Mouse (Mus musculus) small intestine, adult 2 months (tissue): ENCODE results near the gene Usp2.

Source experiments
- CTCF ChIP-seq: fragments of 200-500 bp; IDR thresholded peaks from 2 replicates; pipeline ENCODE4 v1.5.1; 2012; ENCODE audit warnings: low read depth, mild to moderate bottlenecking, control low read depth, inconsistent platforms, low read length, moderate library complexity, mixed read lengths; ENCODE audit not compliant: insufficient replicate concordance, insufficient read length; ENCODE audit errors: extremely low read depth
- POLR2A ChIP-seq: fragments of 200-500 bp; IDR thresholded peaks from 2 replicates; pipeline ENCODE4 v1.6.1; 2012; ENCODE audit warnings: low read depth, mild to moderate bottlenecking, control low read depth, inconsistent platforms, low read length, moderate library complexity

- no peak for TF ChIP-seq POLR2A
- TF ChIP-seq CTCF = no peak
Observed at GRCm38 (mm10) chr9:44132200-44132599, 65.4 kb downstream of the Usp2 start.
